Mouse (Mus musculus): ENCODE measurements around the gene Fbln2.
A peak's percentile ranks its signal among the peaks of the same experiment; 100 is the strongest.

Fbln2 gene

DNA sequence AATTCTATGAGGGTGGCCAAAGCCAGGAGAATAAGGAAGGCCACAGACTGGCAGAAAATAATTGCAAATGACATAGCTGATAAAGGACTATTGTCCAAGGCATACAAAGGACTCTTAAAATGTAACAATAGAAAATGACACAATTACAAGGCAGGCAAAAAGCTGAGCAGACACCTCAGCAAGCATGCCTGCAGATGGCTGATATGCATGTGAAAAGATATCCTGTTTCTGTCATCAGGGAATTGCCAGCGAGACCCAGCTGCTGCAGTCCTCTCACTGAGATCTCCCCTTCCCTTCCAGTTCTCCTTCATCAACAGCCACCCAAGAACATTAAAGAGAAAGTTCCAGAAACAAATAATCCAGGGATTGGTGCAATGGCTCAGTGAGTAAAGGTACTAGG is 66.0 kb downstream of the Fbln2 start:
- no peak for DNase-seq (ENCODE audit: low spot score in 2 of 2)

GRCm38 (mm10) chr6:91279477-91279876 is 67.2 kb downstream of the Fbln2 start:
- DNase-seq (ENCODE audit: low spot score in 2 of 2), result no peak

DNA sequence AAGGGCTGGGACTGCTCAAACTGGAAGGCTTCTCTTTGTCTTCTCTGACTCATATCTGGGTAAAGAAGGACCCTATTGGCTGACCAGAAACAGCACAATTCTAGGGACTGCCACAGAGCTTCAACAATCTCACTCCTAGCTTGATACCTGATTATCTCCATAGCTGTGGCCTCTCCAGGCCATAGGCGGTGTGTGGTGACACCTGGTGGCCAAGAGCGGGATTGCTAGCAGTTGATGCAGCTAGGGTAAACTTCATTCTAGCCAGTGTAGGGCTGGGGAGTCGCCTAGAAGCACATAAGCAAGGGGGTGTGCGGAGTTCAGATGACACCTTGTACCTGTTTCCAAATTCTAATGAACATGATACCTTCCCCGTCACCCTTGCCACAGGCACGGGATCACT is 69.0 kb downstream of the Fbln2 start:
- peak; percentile 83 to 88 for DNase-seq (ENCODE audit: low spot score in 2 of 2)

- no peak for DNase-seq (ENCODE audit: low spot score in 2 of 2)
Measured at GRCm38 (mm10) chr6:91281747-91282146, 69.5 kb downstream of the Fbln2 start.

- DNase-seq (ENCODE audit: low spot score in 2 of 2), result no peak
Measured at GRCm38 (mm10) chr6:91283031-91283430, 70.8 kb downstream of the Fbln2 start.

GRCm38 (mm10) chr6:91284521-91285449 is 72.5 kb downstream of the Fbln2 start:
- no peak for DNase-seq (ENCODE audit: low spot score in 2 of 2)

DNA sequence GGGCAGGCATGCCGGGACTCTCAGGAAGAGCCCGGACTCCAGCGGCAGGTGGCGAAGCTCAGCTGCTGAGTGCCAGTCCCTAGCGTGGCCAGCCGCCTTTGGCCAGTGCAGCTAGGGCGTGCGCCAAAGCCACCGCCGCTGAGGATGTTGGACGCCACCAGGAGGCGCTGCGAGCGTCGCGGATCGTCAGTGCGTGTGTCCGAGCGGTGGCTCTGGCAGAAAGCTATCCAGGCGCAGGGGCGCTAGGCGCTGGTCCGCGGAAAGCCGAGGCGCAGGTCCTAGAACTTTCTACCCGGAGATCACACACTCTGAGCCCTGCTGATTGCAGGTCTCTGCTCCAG is 73.2 kb downstream of the Fbln2 start:
- DNase-seq (ENCODE audit: low spot score in 2 of 2), result peak; percentile 56 to 67

GRCm38 (mm10) chr6:91285814-91286545 is 73.7 kb downstream of the Fbln2 start:
- DNase-seq (ENCODE audit: low spot score in 2 of 2), result no peak

DNA sequence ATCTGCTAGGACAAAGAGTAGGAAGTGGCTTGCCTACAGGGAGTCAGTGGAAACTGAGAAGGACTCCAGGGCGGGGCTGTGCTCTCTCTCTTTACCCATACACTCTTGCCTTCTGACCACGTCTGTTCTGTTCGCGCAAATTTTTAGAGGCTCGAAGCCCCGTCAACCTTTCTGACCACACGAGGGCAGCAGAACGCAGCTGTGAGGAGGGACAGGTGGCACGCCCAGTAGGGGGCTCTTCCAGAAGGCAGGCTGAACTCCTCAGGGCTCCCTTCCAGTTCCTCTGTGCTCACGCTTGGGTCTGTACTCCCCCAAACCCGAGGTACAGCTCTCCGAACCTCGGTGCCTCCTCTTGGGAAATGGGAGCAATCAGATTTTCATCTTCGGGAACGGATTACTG is 74.4 kb downstream of the Fbln2 start:
- DNase-seq (ENCODE audit: low spot score in 2 of 2), result peak; percentile 67 to 70

- no peak for DNase-seq (ENCODE audit: low spot score in 2 of 2)
Measured at GRCm38 (mm10) chr6:91287148-91287547, 74.9 kb downstream of the Fbln2 start.

DNA sequence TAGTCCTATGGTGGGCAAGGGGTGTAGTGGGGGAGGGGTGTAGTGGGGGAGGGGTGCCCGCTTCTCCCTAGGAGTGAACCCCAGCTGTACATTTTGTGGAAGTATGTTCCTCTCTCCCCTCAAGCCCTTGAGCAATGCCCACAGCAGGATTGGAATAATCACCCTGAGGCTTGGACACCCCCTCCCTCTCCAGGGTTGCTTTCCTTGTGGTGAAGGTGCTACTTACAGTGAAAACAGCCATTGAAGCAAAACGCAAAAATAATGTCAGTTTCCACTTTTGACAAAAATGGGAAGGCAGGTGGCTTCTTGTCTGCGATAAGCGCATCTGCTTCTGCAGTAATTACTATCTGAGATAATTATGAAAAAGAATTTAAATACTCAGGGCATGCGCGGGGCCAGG is 75.4 kb downstream of the Fbln2 start:
- DNase-seq (ENCODE audit: low spot score in 2 of 2), result no peak

GRCm38 (mm10) chr6:91288251-91288785 is 76.1 kb downstream of the Fbln2 start:
- no peak for DNase-seq (ENCODE audit: low spot score in 2 of 2)

DNA sequence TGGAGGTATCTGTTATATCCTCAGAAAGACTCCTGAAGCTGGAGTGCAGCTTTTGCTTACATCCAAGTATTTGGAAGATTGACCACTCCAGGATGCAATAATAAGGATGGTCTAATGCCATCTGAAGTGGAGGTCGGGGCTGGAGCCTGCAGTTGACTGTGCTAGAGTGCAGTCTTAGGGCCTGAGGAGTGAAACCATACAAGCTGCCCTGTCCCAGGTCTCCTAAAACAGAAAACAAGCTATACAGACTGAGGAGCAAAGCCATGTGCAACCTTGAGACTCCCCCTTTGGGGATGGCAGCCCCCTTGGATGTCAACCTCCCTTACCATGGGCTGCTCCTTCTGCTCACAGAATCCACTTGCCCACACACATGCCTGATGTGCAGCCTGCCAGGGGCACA is 76.7 kb downstream of the Fbln2 start:
- DNase-seq (ENCODE audit: low spot score in 2 of 2), result no peak

- DNase-seq (ENCODE audit: low spot score in 2 of 2), result no peak
Measured at GRCm38 (mm10) chr6:91290937-91291336, 78.7 kb downstream of the Fbln2 start.

GRCm38 (mm10) chr6:91295431-91295830 is 83.2 kb downstream of the Fbln2 start:
- no peak for DNase-seq (ENCODE audit: low spot score in 2 of 2)

- no peak for DNase-seq (ENCODE audit: low spot score in 2 of 2)
Measured at GRCm38 (mm10) chr6:91298828-91299227, 86.6 kb downstream of the Fbln2 start.

- DNase-seq (ENCODE audit: low spot score in 2 of 2), result no peak
Measured at GRCm38 (mm10) chr6:91300079-91300478, 87.8 kb downstream of the Fbln2 start.

DNA sequence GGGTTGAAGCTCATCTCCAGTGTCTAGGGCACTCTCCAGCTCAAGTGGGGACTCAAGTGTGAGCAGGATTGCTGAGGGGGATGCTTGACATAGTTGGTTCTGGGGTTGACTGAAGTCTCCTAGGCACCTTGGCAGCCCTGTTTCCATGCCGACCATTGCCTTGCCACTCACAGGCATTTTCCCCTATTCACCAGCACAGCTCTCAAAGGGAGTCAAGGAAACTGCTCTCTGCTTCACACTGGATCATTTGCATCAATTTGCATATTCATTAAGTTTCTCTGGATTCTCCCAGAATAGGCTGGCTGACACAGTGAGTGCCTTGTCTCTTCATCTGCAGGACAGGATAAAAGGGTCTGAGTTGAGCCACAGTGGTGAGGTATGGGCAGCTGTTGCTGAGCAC is 89.6 kb downstream of the Fbln2 start:
- no peak for DNase-seq (ENCODE audit: low spot score in 2 of 2)

DNA sequence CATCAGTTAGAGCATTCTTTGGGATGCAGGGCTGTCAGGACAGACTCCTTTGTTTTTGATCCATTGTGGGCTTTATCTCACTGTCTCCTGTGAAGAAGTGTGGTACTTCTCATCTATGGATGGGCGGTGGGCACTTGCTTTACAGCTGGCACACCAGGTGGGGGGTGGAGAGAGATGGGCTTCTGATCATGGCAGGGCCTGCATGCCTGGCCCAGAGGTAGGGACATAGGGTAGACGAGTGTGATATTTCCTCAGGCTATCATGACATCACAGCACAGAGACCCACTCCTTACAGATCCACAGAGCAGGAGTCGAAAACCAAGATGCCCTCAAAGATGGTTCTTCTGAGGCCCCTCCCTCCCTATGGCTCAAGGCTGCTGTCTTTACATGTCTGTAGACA is 90.1 kb downstream of the Fbln2 start:
- DNase-seq (ENCODE audit: low spot score in 2 of 2), result no peak

DNA sequence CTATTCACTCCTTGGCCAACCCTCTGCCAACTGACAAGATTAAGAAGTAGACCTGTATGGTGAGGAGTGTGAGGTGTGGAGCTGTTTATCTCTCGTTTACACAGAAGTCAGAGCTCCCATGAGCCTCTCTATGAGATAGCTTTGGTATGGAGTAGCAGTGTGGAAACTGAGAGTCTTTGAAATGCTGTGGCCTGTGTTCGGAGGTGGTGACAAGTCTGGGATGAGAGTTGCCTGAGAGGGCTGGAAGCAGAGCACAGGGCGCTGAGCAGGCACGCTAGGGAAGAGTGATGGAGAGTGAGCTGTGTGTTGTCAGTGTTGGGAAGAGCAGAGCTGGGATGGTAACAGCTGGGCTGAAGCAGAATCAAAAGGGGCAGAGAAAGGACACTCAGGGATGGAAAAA is 91.9 kb downstream of the Fbln2 start:
- no peak for DNase-seq (ENCODE audit: low spot score in 2 of 2)

GRCm38 (mm10) chr6:91307972-91308371 is 95.7 kb downstream of the Fbln2 start:
- DNase-seq (ENCODE audit: low spot score in 2 of 2), result no peak

- no peak for DNase-seq (ENCODE audit: low spot score in 2 of 2)
Measured at GRCm38 (mm10) chr6:91311204-91311603, 98.9 kb downstream of the Fbln2 start.

GRCm38 (mm10) chr6:91312491-91312890 is 100.2 kb downstream of the Fbln2 start:
- DNase-seq (ENCODE audit: low spot score in 2 of 2), result no peak
